Mouse (Mus musculus): ENCODE measurements around the gene Mroh9. TPM values are rescaled to one million over a fixed set of nuclear protein-coding genes. Genes with fewer than 3 reads are reported as not detected.

The Mroh9 gene
- polyA plus RNA-seq, 1 experiment from 2014 or later, result not detected

Other genes with a start within 250 kb of the Mroh9 start
- 3.8 and 4.8 TPM in 2 replicates for gene Fmo1, start 219.1 kb downstream of the Mroh9 start, polyA plus RNA-seq (2016; fragmentation: Nextera tagmentation; extraction: Ambion mirVana)
- 0.07 and 0.11 TPM in 2 replicates for gene Fmo2, start 186.9 kb downstream of the Mroh9 start, polyA plus RNA-seq (2016; fragmentation: Nextera tagmentation; extraction: Ambion mirVana)
- gene Fmo6, start 148.2 kb downstream of the Mroh9 start, polyA plus RNA-seq (2016; fragmentation: Nextera tagmentation; extraction: Ambion mirVana), result not detected in 2 replicates
- not detected in 2 replicates for gene Fmo3, start 101.1 kb downstream of the Mroh9 start, polyA plus RNA-seq (2016; fragmentation: Nextera tagmentation; extraction: Ambion mirVana)
- 0.62 and 1.2 TPM in 2 replicates for gene Prrx1, start 228.0 kb upstream of the Mroh9 start, polyA plus RNA-seq (2016; fragmentation: Nextera tagmentation; extraction: Ambion mirVana)

All from liver, embryonic 12.5 days (tissue).